Mouse (Mus musculus) layer of hippocampus, adult 9-10 months (tissue): ENCODE measurements around the gene Ormdl3.

Experiments used
- DNase-seq: peaks from one replicate; pipeline ENCODE4 v3.0.0; 2022; ENCODE audit warnings: low spot score

Gene Ormdl3

GRCm38 (mm10) chr11:98588833-98589281 lies 1.7 kb upstream of the Ormdl3 start:
- DNase-seq: no peak

DNA sequence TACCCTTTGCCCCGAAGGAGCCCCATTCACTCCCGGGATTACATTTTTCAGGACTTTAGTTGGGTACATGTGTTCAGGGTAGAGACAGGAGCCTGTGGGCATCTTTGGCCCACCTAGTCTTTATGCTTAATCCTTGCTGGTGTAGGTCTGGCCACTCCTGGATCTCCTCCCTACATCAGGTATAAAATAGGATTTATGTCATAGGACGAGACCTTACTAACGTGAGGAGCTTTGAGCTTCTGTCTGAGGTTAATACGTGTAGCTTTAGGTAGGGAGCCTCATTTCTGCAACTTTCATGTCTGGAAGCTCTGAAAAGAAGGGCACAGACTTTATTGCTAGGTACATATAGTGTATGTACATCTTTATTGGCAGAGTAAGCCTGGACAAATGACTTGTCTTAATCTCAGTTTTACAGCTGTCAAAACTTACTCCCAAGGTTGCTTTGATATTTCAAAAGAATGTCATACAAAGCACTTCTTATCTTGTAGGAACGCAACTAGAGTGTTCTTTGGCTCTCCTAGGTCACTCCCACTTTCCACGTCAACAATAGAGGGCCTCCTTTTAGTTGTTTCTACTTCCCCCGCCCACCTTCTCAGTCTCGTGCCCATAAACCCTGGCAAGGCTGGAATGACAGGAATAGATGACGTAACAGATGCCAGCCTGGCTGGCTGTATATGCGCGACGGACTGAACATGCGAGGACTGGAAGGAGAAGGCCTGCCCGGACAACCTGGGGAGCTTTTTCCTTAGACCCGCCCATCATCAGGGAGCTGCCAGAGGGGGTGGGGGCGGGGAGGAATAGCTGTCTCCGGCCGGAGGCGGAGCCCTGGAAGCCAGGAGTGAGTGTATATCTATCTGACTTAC lies 747 bp upstream of the Ormdl3 start:
- peak; percentile 38 for DNase-seq

- DNase-seq: no peak
These were observed 879 bp downstream of the Ormdl3 start for GRCm38 (mm10) chr11:98586087-98586891.

GRCm38 (mm10) chr11:98584629-98585177 lies 2.5 kb downstream of the Ormdl3 start:
- DNase-seq: no peak

GRCm38 (mm10) chr11:98584146-98584545 lies 3.0 kb downstream of the Ormdl3 start:
- no peak for DNase-seq

GRCm38 (mm10) chr11:98583571-98583970 lies 3.6 kb downstream of the Ormdl3 start:
- no peak for DNase-seq

- no peak for DNase-seq
These were observed 4.0 kb downstream of the Ormdl3 start for GRCm38 (mm10) chr11:98583265-98583552.

DNA sequence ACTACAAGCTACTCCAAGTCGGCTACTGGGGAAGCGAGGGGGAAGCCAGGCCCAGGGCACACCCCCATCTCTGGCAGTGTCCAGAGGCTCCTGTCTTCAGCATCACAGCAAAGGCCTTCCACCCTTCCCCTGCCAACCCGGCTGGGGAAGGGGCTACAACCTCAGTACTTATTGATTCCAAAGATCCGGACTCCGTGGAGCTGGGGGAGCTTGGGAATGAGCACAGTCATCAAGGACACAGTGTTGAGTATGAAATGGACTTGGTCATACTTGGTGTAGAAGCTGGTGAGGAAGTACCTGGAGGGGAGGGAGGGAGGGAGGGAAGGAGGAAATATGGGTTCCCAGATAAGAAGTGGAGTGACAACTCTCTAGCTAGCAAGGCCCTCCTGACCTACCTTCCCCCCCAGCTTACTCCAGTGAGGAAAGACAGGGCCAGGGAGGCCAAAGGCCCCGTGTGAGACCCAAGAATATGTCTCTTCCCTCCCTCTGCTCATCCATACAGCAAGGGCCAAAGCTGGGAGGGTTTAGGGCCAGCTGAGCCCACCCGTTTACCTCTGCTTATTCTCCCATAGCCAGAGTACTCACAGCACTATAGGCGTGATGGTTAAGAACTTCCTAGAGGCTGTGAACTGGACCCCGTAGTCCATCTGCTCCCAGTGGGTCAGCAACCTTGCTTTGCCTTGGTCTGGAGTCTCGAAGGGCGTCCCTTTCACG lies 4.5 kb downstream of the Ormdl3 start:
- no peak for DNase-seq

- DNase-seq: no peak
These were observed 5.2 kb downstream of the Ormdl3 start for GRCm38 (mm10) chr11:98582030-98582388.

DNA sequence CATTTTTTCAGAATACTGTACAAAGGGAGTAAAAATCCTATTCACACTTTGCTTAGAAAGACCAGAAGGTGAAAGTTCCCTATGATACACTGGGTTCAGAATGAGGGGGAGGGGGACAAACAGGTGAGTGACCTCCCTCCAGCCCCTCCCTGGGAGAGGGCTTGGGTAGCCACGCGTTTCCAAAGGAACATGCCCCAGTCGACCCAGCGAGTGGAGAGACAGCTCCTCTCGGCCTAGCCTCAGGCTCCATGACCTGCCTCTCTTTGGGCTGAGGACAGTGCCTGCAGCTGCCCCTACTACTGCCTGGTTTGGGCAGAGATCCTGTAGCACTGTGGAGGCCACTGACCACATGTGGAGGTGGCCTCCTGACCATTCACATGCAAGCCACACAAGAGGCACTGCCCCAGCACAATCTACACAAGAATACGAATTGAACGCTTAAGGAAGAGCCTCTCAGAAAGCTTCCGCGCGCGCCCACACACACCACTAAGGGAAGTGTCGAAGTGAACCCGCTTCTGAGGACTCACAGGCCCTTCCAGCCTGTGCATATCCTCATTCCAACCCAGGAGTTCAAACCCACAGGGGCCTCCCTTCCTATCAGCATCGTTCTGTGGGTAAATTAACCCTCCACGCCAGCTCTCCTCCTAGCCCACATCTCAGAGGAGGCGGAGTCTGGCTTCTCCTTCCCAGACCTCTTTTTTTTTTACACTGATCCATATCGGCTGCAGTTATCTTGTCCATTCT lies 5.7 kb downstream of the Ormdl3 start:
- no peak for DNase-seq

DNA sequence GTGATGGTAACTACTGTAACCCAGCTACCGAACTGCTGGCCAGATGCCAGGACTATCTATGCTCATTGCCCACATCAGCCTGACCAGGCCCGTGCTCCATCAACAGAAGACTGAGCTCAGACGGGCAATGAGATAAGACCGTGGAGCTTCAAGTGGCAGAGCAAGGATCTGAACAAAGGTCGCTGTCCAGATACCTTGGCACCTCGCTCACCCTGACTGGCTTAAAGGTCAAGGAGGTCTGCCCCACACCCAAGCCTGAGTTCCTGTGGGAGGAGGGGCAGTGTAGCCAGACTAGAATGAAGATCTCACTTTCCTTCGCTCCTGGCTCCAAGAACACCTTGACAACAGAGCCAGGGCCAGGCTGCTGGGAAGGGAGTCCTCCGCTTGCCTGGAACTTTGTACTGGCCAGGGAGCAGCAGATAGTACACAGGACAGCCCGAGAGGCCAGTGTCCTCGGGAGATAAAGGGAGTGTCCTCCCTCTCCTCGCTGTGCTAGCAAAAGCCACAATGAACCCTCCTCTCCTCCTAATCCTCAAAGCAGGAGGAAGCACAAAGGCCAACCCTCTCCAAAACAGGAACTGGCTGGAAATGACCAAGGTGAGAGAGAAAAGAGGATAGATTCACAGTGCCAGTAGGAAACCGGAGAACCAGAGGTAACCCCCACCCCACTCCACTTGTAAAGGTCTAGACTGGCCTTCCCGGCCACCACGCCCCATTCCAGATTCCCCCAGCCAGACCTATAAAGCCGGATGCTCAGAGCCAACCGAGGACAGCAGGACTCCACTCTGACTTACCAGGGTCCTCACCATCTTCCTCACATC lies 6.7 kb downstream of the Ormdl3 start:
- DNase-seq: no peak

GRCm38 (mm10) chr11:98577776-98578175 lies 9.4 kb downstream of the Ormdl3 start:
- DNase-seq: no peak

DNA sequence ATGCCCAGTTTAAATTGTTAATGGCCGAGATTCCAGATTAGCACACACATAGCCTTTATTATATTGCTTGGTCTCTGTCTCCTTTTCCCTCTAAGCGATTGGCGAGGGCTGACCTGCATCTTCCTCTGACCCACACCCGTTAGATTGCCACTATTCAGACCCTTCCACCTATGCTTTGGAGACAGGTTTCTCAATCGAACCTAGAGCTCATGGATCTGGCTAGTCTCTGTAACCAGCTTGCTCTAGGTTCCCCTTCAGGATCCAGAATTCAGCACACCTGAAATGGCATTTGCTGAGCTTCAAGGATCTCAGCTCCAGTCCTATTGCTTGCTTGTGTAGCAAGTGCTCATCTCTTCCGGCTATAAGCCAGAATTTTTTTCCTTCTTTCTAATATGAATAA lies 17.7 kb downstream of the Ormdl3 start:
- DNase-seq: no peak

GRCm38 (mm10) chr11:98568326-98568725 lies 18.8 kb downstream of the Ormdl3 start:
- DNase-seq: no peak

- no peak for DNase-seq
These were observed 23.2 kb downstream of the Ormdl3 start for GRCm38 (mm10) chr11:98563921-98564414.

- DNase-seq: no peak
These were observed 24.1 kb downstream of the Ormdl3 start for GRCm38 (mm10) chr11:98563025-98563424.

DNA sequence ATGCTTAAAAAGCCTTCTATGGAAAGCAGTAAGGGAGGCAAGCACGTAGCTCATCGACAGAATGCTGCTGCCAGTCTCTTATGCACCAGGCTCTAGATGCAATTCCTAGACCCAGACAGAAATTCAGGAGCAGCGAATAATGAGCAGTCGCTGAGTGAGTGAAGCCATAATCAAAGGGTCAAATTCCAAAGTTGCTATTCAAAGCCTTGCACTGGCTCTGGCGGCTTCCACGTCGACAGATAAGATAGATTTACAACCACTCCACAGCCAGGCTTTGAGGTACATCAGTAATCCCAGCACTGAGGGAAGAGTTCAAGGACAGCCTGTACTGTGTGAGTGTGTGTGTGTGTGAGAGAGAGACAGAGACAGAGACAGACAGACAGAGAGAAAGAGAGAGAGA lies 26.2 kb downstream of the Ormdl3 start:
- no peak for DNase-seq

DNA sequence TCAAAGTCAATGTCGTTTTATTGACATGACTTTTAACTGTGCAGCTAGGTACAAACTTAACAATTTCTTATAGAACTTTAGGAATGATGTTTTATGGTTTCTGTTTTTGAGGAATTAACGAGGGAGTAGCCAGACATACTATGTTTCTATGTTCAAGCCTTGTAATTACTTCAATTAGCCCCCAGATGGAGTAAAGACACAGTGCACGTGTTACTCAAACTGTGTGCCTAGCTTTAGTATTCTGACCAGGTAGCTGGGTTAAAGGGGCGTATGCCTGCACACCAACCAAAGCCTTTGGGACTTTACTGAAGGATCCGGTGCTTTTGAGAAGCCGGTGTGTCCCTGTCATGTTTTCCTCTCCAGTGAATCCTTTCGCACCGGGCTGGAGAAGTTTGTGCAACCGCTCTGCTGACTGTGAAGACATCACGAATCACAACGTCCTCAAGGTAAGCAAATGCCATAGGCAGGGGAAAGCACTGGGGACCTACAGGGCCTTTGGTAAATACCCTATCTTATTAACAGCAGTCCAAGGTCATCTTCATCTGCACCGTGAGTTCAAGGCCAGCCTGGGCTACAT lies 32.0 kb downstream of the Ormdl3 start:
- no peak for DNase-seq

DNA sequence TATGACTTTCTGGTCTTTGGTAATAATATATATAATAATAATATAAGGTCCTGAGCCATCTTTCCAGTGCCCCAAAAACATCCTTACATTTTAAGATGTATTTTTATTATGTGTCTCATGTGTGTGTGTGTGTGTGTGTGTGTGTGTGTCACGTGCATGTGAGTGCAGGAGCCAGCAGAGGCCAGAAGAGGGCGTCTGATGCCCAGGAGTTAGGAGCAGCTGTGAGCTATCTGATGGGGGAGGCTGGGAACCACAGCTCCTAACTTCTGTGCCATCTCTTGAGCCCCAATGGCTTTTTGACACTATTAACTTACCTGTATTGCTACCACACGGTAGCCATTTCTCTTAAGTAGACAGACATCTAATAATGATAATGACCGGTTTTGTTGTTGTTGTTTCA lies 33.2 kb downstream of the Ormdl3 start:
- no peak for DNase-seq
